Mouse (Mus musculus): ENCODE measurements around the gene Fam209. TPM values are rescaled to one million over a fixed set of nuclear protein-coding genes. Genes with fewer than 3 reads are reported as not detected.

Fam209 gene
- not detected for polyA plus RNA-seq (2017; shearing (Covaris generic))

GRCm38 (mm10) chr2:172472318-172472717 lies at the start of gene Fam209:
TSS of gene Fam209 (plus strand) at chr2:172472520.

DNA sequence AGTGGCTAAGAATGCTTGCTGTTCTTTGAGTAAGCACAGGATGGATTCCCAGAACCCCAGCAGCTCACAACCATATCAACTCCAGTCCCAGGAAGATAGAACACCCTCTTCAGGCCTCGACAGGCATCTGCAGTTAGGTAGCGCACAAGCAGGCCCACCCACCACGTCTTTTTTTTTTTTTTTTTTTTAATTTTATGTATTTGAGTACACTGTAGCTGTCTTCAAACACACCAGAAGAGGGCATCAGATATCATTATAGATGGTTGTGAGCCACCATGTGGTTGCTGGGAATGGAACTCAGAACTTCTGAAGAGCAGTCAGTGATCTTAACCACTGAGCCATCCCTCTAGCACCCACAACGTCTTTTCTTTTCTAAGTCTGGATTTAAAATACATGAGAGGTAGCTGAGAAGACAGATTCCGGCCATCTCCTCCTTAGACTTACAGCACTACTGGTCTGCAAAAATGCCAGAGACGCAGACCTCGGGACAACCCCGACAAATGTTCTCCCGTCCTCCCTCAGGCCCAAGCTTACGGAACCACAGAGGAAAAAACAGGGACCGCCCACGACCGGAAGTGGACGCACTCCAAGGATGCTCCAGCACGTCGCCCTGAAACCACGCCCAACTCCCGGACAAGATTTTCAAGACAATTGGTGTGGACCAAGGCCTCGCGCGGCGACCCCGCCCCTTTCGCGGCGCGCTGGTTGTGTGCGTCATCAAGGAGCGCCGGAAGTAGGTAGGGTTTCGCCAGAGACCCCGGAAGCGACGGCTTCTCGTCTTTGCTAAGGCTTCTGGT lies 32.3 kb upstream of the Fam209 start, which contains the start of gene Rtf2:
Rtf2 (plus strand) TSS at position 714 of the 797 bp plus-strand sequence.

GRCm38 (mm10) chr2:172458496-172458895 lies 13.8 kb upstream of the Fam209 start, which contains the start of gene Gcnt7:
TSS of gene Gcnt7 (minus strand) at chr2:172458596.

Other genes with a start within 250 kb of the Fam209 start
- gene Mc3r, start 224.0 kb upstream of the Fam209 start, polyA plus RNA-seq (2017; shearing (Covaris generic)) = not detected
- 11.4 TPM for gene Fam210b, start 127.0 kb upstream of the Fam209 start, polyA plus RNA-seq (2017; shearing (Covaris generic))
- 2.5 TPM for gene Aurka, start 102.0 kb upstream of the Fam209 start, polyA plus RNA-seq (2017; shearing (Covaris generic))
- gene Cstf1, start 101.8 kb upstream of the Fam209 start, polyA plus RNA-seq (2017; shearing (Covaris generic)) = 13.1 TPM
- gene Cass4, start 78.7 kb upstream of the Fam209 start, polyA plus RNA-seq (2017; shearing (Covaris generic)) = 2.2 TPM
- gene Rtf2, start 32.0 kb upstream of the Fam209 start, polyA plus RNA-seq (2017; shearing (Covaris generic)) = 69.9 TPM
- gene Gcnt7, start 13.9 kb upstream of the Fam209 start, polyA plus RNA-seq (2017; shearing (Covaris generic)) = 3.5 TPM
- not detected for gene Tfap2c, start 77.1 kb downstream of the Fam209 start, polyA plus RNA-seq (2017; shearing (Covaris generic))